Mouse (Mus musculus) right cerebral cortex, postnatal 25 days (tissue): ENCODE measurements around the gene Fbxo39.

ENCODE experiments used
- DNase-seq: peaks from one replicate; pipeline ENCODE4 v3.0.0; 2022

Gene Fbxo39

DNA sequence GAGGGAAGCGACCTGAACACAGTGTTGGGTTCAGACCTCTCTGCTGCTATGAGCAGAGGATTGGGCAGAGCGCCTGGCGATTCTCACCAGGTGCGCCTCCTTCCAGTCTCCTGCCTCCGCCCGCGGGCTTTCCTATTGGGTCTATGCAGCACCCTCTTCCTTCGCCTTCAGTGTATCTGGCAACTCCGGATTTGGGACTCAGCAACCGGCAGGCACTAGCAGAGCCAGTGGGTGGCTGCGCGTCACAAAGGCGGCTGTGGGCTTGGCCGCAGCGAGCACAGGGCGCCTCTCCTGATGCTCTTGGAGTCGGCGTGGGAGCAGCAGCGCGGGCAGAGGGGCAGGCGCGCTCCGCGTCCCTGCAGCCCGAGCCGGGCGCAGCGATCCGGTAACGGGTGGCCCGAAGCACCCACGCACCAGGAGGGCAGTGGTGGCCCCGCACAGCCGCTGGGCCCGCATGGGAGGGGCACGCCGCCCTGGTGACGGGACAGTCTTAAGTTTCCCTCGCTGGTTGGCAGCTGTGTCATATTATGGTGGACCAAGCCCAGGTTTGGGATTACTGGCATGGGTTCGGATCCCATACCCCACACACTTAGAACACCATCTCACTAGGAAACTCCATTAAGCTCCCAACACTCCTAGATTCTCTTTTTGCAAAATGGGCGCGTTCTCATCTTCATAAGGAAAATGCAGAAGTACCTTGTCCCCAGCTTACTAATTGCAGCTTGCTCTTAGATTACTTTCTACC is at the start of gene Fbxo39:
Fbxo39 (plus strand) TSS at position 294 of the 745 bp plus-strand sequence.
- DNase-seq: peak; percentile 68

DNA sequence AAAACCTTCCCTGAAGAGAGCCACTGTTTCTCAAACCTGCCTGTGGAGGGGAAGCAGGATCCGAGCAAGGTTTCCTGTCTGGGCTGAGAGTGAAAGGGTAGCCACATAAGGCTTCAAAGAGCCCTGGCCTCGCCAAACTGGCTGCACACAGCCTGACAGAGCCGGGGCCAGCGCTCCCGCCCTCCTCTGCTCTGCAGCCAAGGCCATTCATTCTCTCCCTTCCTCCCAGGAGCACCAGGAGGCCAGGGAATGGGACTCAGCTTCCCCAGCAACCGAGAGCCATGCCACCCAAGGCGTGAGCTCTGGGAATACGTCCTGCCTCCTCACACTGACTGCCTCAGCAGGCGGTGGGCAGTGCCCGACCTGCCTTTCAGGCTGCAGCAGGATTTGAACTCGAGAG is 48.8 kb upstream of the Fbxo39 start:
- DNase-seq: peak; percentile 45

DNA sequence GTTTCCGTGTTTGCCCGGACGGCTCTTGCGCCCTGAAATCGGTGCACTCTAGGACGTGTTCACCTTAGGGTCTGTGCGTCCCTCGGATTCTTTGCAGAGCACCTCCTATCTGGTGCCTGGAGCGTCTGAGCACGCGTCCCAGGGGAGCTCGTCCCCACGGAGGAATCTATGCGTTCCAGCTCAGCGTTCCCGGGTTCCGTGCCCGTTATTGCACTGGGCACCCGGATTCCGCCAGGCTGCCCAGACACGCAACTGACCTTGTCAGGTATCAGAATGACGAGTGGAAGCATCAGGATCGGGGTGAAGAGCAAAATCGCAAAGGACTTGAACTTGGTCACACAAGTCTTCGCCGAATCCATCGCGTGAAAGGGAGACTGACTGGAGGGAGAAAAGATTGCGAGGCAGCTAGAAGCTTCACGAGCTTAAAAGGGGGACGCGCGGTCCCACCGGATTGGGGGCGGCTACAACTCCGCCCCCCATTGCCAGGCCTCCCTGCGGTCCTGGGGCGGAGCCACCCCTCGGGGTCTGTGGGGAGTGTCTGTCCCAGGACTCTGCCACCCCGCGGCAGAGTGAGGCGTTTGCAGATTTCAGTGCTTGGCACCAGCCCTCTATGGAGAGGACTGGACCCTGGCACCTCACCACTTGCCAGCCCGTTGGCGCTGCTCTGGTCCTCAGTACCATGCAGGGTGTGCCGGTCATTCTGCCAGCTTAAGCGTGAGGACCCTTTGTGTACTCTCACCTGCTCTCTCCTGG is 47.9 kb upstream of the Fbxo39 start:
- peak; percentile 42 for DNase-seq

DNA sequence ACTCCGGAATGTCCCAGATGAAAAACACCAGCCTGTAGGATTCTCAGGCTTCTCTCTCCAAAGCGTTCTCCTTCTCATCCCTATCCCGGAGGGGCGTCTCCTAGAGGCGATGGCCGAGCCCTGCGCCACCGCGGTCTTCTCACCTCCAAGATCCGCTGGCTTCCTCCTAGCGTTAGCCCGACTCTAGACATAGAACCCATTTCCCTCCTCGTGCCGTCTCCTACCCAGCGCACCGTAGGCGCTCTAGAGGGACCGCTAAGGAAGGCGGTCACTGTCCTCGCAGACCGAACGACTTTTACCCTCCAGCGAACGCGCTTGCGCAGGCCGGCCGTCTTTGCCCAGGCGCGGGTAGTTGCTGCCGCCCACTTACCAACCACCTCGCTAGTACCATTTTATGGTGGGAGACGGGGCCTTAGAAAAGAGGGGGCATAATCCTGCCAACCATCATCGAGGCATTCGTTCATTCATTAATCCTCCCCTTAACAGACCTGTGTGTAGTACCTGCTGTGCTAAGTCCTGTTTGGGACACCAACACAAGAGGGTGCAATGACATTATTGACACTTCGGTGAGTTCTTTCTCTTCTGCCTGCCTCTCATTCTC is 47.2 kb upstream of the Fbxo39 start, which contains the start of gene Slc13a5:
Slc13a5 (minus strand) TSS at position 263 of the 601 bp plus-strand sequence.
- no peak for DNase-seq

DNA sequence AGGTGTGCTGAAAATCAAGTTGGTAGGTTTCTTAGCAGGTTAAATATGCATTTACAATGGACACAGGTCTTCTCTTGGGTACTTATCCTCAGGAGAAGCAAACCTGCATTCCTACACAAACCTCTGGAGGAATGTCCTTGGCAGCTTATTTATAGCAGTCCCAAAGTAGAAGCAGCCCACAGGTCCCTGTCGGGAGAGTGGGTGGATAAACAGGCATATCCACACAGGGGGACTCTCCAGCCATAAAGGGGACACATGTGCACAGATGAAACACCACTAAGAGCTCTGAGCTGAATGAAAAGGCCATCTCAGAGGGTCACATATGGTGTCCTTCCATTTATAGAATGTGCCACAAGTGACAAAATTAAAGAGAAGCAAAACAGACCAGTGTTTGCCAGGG is 42.5 kb upstream of the Fbxo39 start:
- DNase-seq: no peak

DNA sequence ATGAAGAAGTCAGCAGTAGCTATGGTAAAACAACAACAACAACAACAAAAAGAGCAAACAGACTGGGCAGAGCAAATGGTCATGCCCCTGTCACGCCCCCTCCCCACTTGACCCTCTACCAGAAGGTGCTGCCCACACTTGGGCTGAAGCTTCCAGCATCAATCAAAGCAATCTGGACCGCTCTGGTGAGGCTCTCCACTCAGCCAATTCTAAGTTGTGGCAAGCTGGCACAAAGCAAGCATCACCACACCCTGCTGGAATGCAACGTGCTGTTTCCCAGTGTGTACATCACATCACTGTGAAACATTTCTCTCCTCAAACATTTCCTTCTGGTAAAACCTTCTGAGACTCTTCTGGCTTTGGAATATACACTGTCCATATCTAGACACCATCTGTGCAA is 40.9 kb upstream of the Fbxo39 start:
- DNase-seq: no peak

DNA sequence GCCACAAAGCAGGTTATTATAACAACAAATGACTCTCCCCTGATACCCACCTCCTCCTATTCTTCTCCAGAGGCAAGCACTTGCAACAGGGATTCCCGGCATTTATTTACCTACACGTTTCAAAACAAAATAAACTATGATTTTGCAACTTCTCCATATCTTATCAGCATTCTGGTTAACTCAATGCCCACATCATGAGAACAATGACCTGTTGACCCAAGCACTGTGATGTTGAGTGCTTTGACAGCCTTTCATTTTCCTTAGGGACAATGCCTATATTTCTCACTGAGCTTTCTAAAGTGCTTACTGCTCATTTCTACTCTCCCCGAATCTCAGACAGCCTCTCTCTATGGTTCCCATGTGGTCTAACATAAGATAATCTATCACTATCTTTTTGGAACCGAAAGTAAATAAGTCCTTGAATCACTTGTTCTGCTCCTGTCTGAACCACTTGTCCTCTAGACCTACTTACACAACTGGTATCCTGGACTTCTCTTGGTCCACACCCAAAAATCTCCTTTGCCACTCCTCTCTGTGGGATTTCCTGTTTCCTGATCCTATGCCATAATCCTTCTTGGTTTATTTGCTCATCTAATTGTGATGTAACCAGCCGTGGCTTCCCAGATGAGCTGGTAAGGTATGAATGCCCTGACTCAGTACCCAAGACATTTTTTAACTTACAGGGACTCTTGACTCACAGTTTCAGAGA is 32.9 kb upstream of the Fbxo39 start:
- no peak for DNase-seq

DNA sequence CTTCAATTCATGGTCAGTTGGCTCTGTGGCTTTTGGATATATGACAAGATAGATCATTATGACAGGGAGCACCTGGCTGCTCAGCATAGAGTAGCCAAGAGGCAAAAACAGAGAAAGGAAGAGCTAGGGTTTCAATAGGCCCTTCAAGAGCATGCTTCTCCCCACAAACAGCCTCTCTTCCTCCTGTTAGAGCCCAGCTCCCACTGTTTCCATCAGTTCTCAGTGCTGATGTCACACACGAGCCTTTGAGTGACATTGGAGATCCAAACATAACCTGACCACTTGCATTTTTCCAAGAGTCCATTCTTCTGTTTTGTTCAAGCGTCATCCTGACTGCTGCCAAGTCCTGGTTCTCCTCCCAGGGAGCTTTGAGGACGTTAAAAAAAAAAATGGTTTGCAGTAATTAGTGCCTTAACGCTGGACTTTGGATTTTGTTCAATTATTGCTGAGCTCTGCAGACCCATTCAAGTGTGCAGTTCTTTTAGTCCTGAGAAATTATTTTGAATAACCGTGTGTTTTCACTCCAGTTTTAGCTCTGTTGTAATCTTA is 32.3 kb upstream of the Fbxo39 start:
- DNase-seq: no peak

DNA sequence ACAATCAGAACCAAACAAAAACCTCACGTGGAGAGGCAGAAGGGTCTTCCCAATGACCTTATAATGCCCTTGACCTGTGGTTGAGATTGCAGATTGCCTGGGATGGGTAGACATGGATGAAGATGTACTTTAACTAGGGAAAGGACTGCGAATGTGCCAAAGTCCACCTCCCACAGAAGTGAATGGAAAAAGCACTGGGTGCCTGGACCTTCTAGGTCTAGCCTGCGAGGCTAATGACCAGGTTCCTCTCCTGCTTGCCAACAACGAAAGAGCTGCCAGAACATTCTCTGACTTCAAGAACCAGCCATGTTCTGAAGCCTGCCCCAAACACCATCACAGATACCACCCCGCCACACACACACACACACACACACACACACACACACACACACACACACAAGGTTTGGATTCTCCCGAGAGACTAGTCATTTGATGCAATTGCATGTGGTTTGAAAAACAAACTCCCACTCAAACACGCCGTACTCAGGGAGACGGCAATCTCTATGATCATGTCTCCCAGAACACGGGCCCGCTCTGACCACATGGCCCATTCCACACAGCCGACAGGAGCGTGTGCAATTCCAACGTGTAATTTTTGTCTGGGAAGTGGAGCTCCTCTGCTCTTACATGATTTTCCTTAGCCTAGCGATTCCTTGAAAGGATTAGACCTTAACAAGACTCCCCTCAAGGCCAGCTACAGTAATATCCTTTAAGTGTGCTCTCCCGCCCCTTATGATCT is 30.6 kb upstream of the Fbxo39 start:
- DNase-seq: no peak

DNA sequence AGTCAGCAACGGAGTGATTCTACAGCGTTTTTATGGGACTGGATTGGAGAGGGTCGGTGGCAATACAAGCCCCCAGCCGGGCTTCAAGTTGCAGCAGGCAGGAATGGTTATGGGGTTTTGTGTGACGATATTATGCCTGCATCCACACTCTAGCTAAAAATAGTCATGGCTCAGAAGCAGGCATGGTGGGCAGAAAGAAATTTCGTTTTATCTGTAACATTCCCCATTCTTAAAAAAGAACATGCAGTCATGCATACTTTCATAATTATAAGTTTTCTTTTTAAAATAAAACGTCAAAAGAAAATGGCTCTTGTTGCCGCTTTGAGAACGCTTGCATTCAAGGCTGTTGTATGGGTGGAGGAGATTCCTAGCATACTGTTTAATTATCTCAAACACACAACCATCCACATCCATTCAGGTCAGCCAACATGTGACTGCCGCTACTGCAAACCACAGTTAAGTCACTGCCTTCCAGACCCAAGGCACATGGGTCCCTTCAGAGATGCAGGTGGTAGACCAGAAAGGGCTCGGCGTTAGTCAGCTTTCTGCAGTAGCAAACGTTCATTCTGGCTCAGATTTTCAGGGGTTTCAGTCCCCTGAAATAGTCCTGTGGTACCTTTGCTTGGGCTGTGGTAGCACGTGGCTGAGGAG is 29.6 kb upstream of the Fbxo39 start:
- DNase-seq: no peak

DNA sequence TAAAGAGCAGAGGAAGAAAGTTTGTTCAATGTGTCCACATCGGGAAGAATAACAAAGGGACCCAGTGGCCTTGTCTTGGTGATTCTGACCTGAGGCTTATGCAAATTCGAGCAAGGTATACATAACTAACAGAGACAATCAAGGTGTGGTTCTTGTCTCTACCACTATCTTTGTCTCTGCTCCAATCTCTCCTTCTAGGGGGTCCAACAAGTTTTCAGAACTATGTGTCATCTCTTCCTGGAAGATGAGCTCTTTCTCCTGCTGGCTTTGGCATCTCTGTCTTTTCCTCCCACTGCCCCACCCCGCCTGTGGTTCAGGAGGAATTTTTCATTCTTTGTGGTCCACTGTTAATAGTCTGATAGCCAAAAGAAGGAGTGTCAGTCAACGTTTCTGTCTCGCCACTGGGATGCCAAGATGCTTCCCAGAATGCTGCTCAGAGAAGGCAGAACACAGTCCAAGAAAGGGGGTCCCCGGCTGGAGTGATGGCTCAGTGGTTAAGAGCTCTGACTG is 28.2 kb upstream of the Fbxo39 start:
- no peak for DNase-seq

DNA sequence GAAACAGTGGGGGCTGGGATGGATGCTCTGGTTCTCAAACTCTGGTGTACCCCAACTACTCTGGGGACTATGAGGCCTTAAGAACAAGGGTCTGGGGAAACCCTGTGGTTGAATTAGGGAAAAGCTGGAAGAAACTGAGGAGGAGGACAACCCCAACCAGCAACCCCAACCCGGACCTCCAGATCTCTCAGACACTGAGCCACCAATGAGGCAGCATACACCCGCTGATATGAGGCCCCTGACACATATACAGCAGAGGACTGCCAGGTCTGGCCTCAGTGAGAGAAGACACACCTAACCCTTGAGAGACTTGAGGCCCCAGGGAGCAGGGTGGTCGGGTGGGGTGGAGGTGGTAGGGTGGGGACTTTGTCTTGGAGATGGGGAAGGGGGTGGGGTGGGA is 27.6 kb upstream of the Fbxo39 start:
- no peak for DNase-seq

DNA sequence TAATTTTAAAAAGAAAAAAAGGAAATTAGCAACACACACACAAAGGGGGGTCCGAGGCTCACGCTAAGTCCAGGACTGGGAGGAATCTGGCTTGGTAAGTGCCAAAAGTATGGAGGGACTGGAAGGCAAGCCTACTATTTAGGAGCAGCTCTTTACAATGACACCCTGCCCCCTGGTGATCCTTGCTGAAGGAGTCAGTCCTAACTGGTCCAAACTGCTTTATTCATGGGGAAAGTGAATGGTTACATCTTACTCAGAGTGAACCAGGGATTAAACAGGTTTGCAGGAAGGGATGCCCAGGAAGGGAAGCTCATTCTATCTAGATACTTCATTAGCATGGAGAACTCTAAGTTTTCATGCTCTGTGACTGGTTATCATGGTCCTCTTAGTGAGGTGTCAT is 27.1 kb upstream of the Fbxo39 start:
- no peak for DNase-seq

DNA sequence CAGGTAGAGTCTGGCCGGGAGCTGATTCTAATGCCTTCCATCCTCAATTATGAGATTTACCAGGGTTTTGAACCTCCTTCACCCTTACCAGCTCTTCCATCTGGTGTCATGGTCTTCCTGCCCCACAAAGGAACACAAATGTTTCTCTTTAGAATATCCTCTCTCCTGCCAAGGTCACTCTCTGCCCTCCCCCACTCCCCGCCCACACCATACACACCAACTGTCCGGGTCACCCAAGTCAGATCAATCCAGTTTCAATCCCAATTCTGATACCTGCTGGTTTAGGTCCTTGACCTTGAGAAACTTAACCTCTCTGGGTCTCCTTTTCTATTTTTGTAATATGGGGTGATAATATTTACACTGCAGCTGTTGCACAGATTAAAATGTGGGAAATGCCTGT is 26.7 kb upstream of the Fbxo39 start:
- no peak for DNase-seq

DNA sequence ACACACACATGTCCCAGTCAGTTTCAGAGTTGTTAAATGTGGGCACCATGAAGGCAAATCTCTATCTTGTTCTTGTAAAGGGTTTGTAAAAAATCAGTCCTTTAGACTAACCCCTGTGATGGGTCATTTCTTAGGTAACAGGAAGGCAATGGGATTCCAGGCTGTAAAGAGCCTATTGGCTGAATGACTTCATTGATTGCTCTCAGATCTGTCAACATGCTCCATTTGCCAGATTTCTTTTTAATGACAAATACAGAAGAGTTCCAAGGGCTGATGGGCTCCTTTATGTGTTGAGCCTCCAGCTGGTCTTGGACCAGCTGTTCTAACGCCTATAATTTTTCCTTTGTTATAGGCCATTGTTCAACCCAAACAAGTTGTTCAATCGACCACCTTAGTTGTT is 21.1 kb upstream of the Fbxo39 start:
- DNase-seq: no peak

DNA sequence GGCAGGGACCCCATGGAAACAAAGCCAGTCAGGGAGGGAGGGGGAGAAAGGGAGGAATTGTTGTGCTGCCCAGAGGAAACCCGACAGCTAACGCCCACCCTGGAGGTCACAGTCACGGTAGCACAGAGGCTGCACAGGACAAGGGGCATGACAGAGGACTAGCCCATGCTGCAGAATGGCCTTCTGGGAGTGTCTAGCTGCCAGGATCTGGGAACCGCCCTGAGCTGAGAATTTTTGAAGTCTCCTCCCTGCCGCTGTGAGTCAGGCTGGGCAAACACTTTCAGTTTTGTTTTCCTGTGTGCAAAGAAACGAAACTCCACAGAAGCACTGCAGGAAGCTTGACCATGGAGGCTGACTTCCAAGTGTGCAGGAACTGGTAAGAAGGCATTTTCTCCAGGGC is 12.9 kb upstream of the Fbxo39 start, which contains the start of gene Xaf1:
Xaf1 (plus strand) TSS at position 296 of the 400 bp plus-strand sequence.
- DNase-seq: no peak

DNA sequence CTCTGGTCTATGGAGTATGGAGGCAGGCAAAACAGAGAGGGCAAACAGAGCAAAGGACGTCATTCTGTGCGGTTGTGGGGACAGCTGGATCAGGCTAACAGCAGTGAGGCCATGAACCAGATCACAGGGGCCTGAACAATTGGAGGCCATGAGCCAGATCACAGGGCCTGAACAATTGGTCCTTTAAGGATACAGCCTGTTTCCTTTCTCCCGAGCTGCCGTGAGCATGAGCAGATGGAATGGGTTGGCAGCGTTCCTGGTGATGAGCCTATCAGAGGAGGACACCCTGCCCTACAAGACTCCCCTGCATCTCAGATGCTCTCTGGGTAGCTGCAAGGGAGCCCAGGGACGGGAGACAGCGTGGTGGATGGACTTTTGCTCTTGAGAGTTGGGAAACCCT is 12.0 kb upstream of the Fbxo39 start:
- peak; percentile 38 for DNase-seq

DNA sequence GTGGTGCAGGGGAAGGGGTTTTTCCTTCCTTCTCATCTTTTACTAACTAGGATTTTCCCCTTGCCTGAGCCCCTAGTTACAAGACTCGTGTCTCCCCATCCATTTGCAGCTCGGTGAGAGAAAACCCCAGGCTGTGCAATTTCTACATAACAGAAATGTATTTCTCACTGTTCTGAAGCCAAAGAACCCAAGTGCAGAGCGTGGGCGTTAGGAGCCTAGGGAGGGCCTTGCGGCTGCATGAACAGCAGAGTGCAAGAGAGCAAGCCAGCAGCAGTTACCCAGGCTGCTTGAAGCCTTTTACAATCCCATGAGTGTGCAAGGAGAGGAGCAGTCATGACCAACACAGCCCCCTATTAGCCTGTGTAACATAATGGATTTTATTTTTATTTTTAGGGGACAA is 6.8 kb upstream of the Fbxo39 start:
- no peak for DNase-seq

DNA sequence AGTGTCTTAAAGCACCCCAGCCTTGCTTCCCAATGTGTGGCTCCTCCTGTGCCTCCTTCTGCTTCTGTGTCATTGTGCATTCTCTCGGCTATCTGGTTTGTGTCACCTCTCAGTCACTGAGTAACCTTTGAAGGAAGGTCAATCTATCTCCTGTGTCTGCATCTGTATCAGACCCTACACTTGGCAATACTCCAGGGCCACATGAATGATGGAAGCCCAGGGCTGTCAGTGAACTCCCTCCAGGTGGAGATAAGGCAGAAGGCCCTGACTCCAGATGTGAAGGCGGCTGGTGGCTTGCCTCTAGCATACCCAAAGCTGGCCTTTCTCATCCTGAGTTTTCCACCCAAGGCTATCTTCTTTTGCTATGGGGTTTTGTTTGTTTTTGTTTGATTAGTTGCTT is 5.3 kb upstream of the Fbxo39 start:
- no peak for DNase-seq

DNA sequence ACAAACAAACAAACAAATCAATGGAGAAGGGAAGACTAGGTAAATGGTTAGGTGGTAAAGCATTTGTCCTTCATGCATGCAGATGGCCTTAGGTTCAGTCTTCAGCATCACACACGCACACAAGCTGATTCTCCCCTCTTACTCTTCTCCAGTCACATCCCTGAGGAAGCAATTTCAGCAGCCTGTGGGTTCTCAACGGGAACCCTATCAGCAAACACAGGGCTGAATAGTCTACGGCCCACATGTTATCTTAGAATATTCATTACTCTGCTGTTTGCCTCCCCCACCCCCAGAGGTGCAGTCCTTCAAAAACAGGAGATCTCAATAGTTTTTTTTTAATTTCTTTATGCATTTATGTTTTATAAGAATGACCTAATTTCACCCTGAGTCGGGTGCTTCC is 3.8 kb upstream of the Fbxo39 start:
- no peak for DNase-seq

DNA sequence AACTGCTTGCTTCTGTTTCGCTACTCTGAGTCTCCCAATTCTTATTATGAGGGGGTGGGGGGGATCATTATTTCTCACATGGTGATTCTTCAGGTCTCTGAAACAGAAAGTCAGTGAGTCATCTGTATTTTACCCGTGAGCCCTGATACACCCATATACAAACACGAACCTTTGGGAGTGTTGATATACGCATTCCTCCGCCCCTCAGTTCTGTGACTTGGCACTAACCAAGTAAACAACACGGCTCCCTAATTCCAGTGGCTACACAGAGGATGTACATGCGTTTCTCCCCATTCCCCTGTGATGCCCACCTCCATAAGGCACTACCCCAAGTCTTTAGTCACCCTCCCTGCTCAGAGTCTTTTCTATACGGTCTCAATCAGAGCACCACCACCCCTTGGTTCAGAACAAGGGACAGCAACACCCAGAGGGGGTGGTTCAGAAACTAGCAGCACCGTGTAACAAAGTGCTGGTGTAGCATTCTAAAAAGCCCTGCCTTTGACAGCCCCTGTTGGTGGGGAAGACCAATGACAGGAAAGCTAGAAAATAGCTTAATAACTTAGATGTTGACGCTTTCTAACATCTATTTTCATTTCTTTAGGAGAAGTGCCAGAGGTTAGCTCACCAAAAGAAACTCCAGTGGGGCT is 2.8 kb upstream of the Fbxo39 start:
- DNase-seq: no peak
